Mouse (Mus musculus) liver, adult 2 months (tissue): ENCODE measurements around the gene Csmd2.

Experiments
- CTCF ChIP-seq: fragments of 200-500 bp; IDR thresholded peaks from 2 replicates; pipeline ENCODE4 v1.5.1; 2011; ENCODE audit warnings: low read depth, low read length, control low read depth
- POLR2A ChIP-seq: fragments of 200-500 bp; IDR thresholded peaks from 2 replicates; pipeline ENCODE4 v1.6.1; 2011; ENCODE audit warnings: low read length, control low read depth; ENCODE audit not compliant: insufficient read depth; ENCODE audit errors: extremely low read depth

DNA sequence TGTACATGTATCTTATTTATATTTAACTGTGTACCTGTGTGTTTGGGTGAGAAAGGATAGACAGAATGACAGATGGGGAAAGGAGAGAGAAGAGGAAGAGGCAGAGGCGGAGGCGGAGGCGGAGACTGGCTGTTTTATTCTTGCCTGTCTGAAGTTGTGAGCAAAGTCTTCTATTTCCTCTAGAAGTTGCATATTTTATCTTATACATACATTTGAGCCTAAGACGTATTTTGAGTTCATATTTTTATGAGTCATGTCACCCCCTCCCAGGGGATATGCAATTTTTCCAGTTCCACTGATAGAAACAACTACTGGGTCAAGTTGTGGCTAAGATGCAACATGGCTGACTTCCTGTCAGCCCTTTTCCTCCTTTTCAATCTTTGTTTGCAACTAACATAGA lies 161.9 kb downstream of the Csmd2 start:
- no peak for TF ChIP-seq CTCF
- TF ChIP-seq POLR2A: no peak
